Mouse (Mus musculus): ENCODE data around the gene Galnt16. TPM values are rescaled to one million over a fixed set of nuclear protein-coding genes. Genes with fewer than 3 reads are reported as not detected.
A peak's percentile ranks its signal among the peaks of the same experiment; 100 is the strongest.

The Galnt16 gene
- polyA plus RNA-seq, 1 experiment from 2014 or later, result 25.4 TPM

- H3K9me3 ChIP-seq (replicated peaks), result no peaks in the 10 kb centered on the region
- no peak overlapping the region for H3K4me2 ChIP-seq (replicated peaks)
- H3K4me3 ChIP-seq (replicated peaks), result no peak overlapping the region
- no peaks in the 10 kb centered on the region for H3K36me3 ChIP-seq
- peaks cover 2% of the 10 kb centered on the region for H3K4me1 ChIP-seq
- H3K27me3 ChIP-seq, result no peaks in the 10 kb centered on the region
- 31% methylated on average over 7 of the region's 7 CpGs for WGBS
- H3K9ac ChIP-seq, result no peak overlapping the region
- ATAC-seq (ENCODE audit: insufficient number of reproducible peaks, low FRiP score, low TSS enrichment, low read depth), result no peak
- H3K27ac ChIP-seq (replicated peaks), result no peak overlapping the region
Measured at GRCm38 (mm10) chr12:80598236-80598635, 80.2 kb downstream of the Galnt16 start.

GRCm38 (mm10) chr12:80598756-80599155 is 80.7 kb downstream of the Galnt16 start:
- no peak overlapping the region for H3K9ac ChIP-seq
- no peaks in the 10 kb centered on the region for H3K27me3 ChIP-seq
- no peak overlapping the region for H3K4me3 ChIP-seq (replicated peaks)
- ATAC-seq (ENCODE audit: insufficient number of reproducible peaks, low FRiP score, low TSS enrichment, low read depth), result 0 out of 2 replicates have a peak, but pooled peaks have one; percentile 36
- H3K27ac ChIP-seq (replicated peaks), result no peak overlapping the region
- H3K4me1 ChIP-seq, result peaks cover 7% of the 10 kb centered on the region
- 58% methylated on average over 6 of the region's 6 CpGs for WGBS
- no peaks in the 10 kb centered on the region for H3K36me3 ChIP-seq
- no peak overlapping the region for H3K4me2 ChIP-seq (replicated peaks)
- no peaks in the 10 kb centered on the region for H3K9me3 ChIP-seq (replicated peaks)

- Histone ChIP-seq H3K9me3 (replicated peaks) (no peaks in the 10 kb centered on the region), H3K27me3 (no peaks in the 10 kb centered on the region), H3K4me3 (replicated peaks) (no peak overlapping the region), H3K9ac (no peak overlapping the region), H3K27ac (replicated peaks) (no peak overlapping the region), H3K4me2 (replicated peaks) (no peak overlapping the region), H3K4me1 (peaks cover 11% of the 10 kb centered on the region), H3K36me3 (no peaks in the 10 kb centered on the region)
- 77% methylated on average over 9 of the region's 9 CpGs for WGBS
- no peak for ATAC-seq (ENCODE audit: insufficient number of reproducible peaks, low FRiP score, low TSS enrichment, low read depth)
Measured at GRCm38 (mm10) chr12:80601597-80602269, 83.7 kb downstream of the Galnt16 start.

- Histone ChIP-seq H3K36me3 (no peaks in the 10 kb centered on the region), H3K4me2 (replicated peaks) (no peak overlapping the region), H3K9ac (no peak overlapping the region), H3K27me3 (no peaks in the 10 kb centered on the region), H3K27ac (replicated peaks) (no peak overlapping the region), H3K4me3 (replicated peaks) (no peak overlapping the region), H3K9me3 (replicated peaks) (no peaks in the 10 kb centered on the region), H3K4me1 (peaks cover 11% of the 10 kb centered on the region)
- 94% methylated on average over 5 of the region's 5 CpGs for WGBS
- no peak for ATAC-seq (ENCODE audit: insufficient number of reproducible peaks, low FRiP score, low TSS enrichment, low read depth)
Measured at GRCm38 (mm10) chr12:80602432-80602831, 84.4 kb downstream of the Galnt16 start.

- no peak for ATAC-seq (ENCODE audit: insufficient number of reproducible peaks, low FRiP score, low TSS enrichment, low read depth)
- no peak overlapping the region; the same call in 1 of the 2 replicates for H3K27ac ChIP-seq (replicated peaks)
- no peak overlapping the region for H3K9ac ChIP-seq
- H3K9me3 ChIP-seq (replicated peaks), result no peaks in the 10 kb centered on the region
- peaks cover 11% of the 10 kb centered on the region for H3K4me1 ChIP-seq
- no peak overlapping the region for H3K4me3 ChIP-seq (replicated peaks)
- H3K4me2 ChIP-seq (replicated peaks), result no peak overlapping the region
- no peaks in the 10 kb centered on the region for H3K27me3 ChIP-seq
- WGBS, result 56% methylated on average over 4 of the region's 4 CpGs
- H3K36me3 ChIP-seq, result no peaks in the 10 kb centered on the region
Measured at GRCm38 (mm10) chr12:80603566-80603965, 85.5 kb downstream of the Galnt16 start.

- 93% methylated on average over 2 of the region's 2 CpGs for WGBS
- Histone ChIP-seq H3K4me3 (replicated peaks) (no peak overlapping the region), H3K9me3 (replicated peaks) (no peaks in the 10 kb centered on the region), H3K36me3 (no peaks in the 10 kb centered on the region), H3K4me1 (peaks cover 11% of the 10 kb centered on the region), H3K27ac (replicated peaks) (no peak overlapping the region), H3K9ac (no peak overlapping the region), H3K27me3 (no peaks in the 10 kb centered on the region), H3K4me2 (replicated peaks) (no peak overlapping the region)
- no peak for ATAC-seq (ENCODE audit: insufficient number of reproducible peaks, low FRiP score, low TSS enrichment, low read depth)
Measured at GRCm38 (mm10) chr12:80604218-80604617, 86.1 kb downstream of the Galnt16 start.

- H3K4me1 ChIP-seq, result peaks cover 6% of the 10 kb centered on the region
- H3K27ac ChIP-seq (replicated peaks), result no peak overlapping the region
- no peak overlapping the region for H3K4me3 ChIP-seq (replicated peaks)
- WGBS, result 68% methylated on average over 1 of the region's 1 CpGs
- no peak for ATAC-seq (ENCODE audit: insufficient number of reproducible peaks, low FRiP score, low TSS enrichment, low read depth)
- no peaks in the 10 kb centered on the region for H3K36me3 ChIP-seq
- no peaks in the 10 kb centered on the region for H3K27me3 ChIP-seq
- no peaks in the 10 kb centered on the region for H3K9me3 ChIP-seq (replicated peaks)
- H3K4me2 ChIP-seq (replicated peaks), result no peak overlapping the region
- no peak overlapping the region for H3K9ac ChIP-seq
Measured at GRCm38 (mm10) chr12:80608576-80608975, 90.5 kb downstream of the Galnt16 start.

- Histone ChIP-seq H3K27ac (replicated peaks) (no peak overlapping the region), H3K4me3 (replicated peaks) (no peak overlapping the region), H3K27me3 (no peaks in the 10 kb centered on the region), H3K4me1 (no peaks in the 10 kb centered on the region), H3K4me2 (replicated peaks) (no peak overlapping the region), H3K9ac (no peak overlapping the region), H3K9me3 (replicated peaks) (no peaks in the 10 kb centered on the region), H3K36me3 (no peaks in the 10 kb centered on the region)
- WGBS, result 79% methylated on average over 3 of the region's 3 CpGs
- ATAC-seq (ENCODE audit: insufficient number of reproducible peaks, low FRiP score, low TSS enrichment, low read depth), result no peak
Measured at GRCm38 (mm10) chr12:80609928-80610327, 91.9 kb downstream of the Galnt16 start.

GRCm38 (mm10) chr12:80612113-80612791 is 94.2 kb downstream of the Galnt16 start:
- Histone ChIP-seq H3K9ac (no peak overlapping the region), H3K27me3 (no peaks in the 10 kb centered on the region), H3K4me3 (replicated peaks) (no peak overlapping the region), H3K36me3 (no peaks in the 10 kb centered on the region), H3K4me1 (no peaks in the 10 kb centered on the region), H3K4me2 (replicated peaks) (no peak overlapping the region), H3K9me3 (replicated peaks) (no peaks in the 10 kb centered on the region), H3K27ac (replicated peaks) (no peak overlapping the region)
- no peak for ATAC-seq (ENCODE audit: insufficient number of reproducible peaks, low FRiP score, low TSS enrichment, low read depth)
- 52% methylated on average over 9 of the region's 9 CpGs for WGBS

- Histone ChIP-seq H3K27ac (replicated peaks) (no peak overlapping the region), H3K36me3 (no peaks in the 10 kb centered on the region), H3K27me3 (no peaks in the 10 kb centered on the region), H3K4me1 (no peaks in the 10 kb centered on the region), H3K9me3 (replicated peaks) (no peaks in the 10 kb centered on the region), H3K4me2 (replicated peaks) (no peak overlapping the region), H3K4me3 (replicated peaks) (no peak overlapping the region), H3K9ac (no peak overlapping the region)
- ATAC-seq (ENCODE audit: insufficient number of reproducible peaks, low FRiP score, low TSS enrichment, low read depth), result no peak
- WGBS, result 64% methylated on average over 7 of the region's 7 CpGs
Measured at GRCm38 (mm10) chr12:80615371-80616257, 97.5 kb downstream of the Galnt16 start.

GRCm38 (mm10) chr12:80620501-80620900 is 102.4 kb downstream of the Galnt16 start:
- H3K4me3 ChIP-seq (replicated peaks), result no peak overlapping the region
- WGBS, result 80% methylated on average over 5 of the region's 5 CpGs
- H3K27ac ChIP-seq (replicated peaks), result no peak overlapping the region
- H3K4me2 ChIP-seq (replicated peaks), result no peak overlapping the region
- no peaks in the 10 kb centered on the region for H3K36me3 ChIP-seq
- no peaks in the 10 kb centered on the region for H3K9me3 ChIP-seq (replicated peaks)
- H3K9ac ChIP-seq, result no peak overlapping the region
- no peaks in the 10 kb centered on the region for H3K27me3 ChIP-seq
- ATAC-seq (ENCODE audit: insufficient number of reproducible peaks, low FRiP score, low TSS enrichment, low read depth), result no peak
- H3K4me1 ChIP-seq, result no peaks in the 10 kb centered on the region

Measured in embryonic facial prominence, embryonic 15.5 days (tissue).